Mouse (Mus musculus): Measurements from ENCODE around the gene Phgr1.
A peak's percentile ranks its signal among the peaks of the same experiment; 100 is the strongest.

Phgr1 gene

GRCm38 (mm10) chr2:118781115-118781514, 8.5 kb downstream of the Phgr1 start:
- DNase-seq (ENCODE audit: low read depth, low spot score): no peak
- Histone ChIP-seq H3K27me3 (ENCODE audit: control insufficient read depth, insufficient read depth, low read length, poor library complexity, severe bottlenecking) (no peaks in the 10 kb centered on the region), H3K36me3 (ENCODE audit: control insufficient read depth, insufficient read depth, low read length, poor library complexity, severe bottlenecking) (no peaks in the 10 kb centered on the region)

GRCm38 (mm10) chr2:118782303-118782702, 9.7 kb downstream of the Phgr1 start:
- no peak for DNase-seq (ENCODE audit: low read depth, low spot score)
- Histone ChIP-seq H3K36me3 (ENCODE audit: control insufficient read depth, insufficient read depth, low read length, poor library complexity, severe bottlenecking) (no peaks in the 10 kb centered on the region), H3K27me3 (ENCODE audit: control insufficient read depth, insufficient read depth, low read length, poor library complexity, severe bottlenecking) (no peaks in the 10 kb centered on the region)

GRCm38 (mm10) chr2:118783093-118783492, 10.5 kb downstream of the Phgr1 start:
- Histone ChIP-seq H3K27me3 (ENCODE audit: control insufficient read depth, insufficient read depth, low read length, poor library complexity, severe bottlenecking) (no peaks in the 10 kb centered on the region), H3K36me3 (ENCODE audit: control insufficient read depth, insufficient read depth, low read length, poor library complexity, severe bottlenecking) (no peaks in the 10 kb centered on the region)
- no peak for DNase-seq (ENCODE audit: low read depth, low spot score)

- Histone ChIP-seq H3K36me3 (ENCODE audit: control insufficient read depth, insufficient read depth, low read length, poor library complexity, severe bottlenecking) (no peaks in the 10 kb centered on the region), H3K27me3 (ENCODE audit: control insufficient read depth, insufficient read depth, low read length, poor library complexity, severe bottlenecking) (no peaks in the 10 kb centered on the region)
- DNase-seq (ENCODE audit: low read depth, low spot score): no peak
These were observed 11.1 kb downstream of the Phgr1 start for GRCm38 (mm10) chr2:118783663-118784062.

- H3K27me3 ChIP-seq (ENCODE audit: control insufficient read depth, insufficient read depth, low read length, poor library complexity, severe bottlenecking): no peaks in the 10 kb centered on the region
- DNase-seq (ENCODE audit: low read depth, low spot score): no peak
These were observed 14.0 kb downstream of the Phgr1 start for GRCm38 (mm10) chr2:118786525-118786924.

GRCm38 (mm10) chr2:118789501-118789900, 16.9 kb downstream of the Phgr1 start:
- no peaks in the 10 kb centered on the region for H3K36me3 ChIP-seq (ENCODE audit: control insufficient read depth, insufficient read depth, low read length, poor library complexity, severe bottlenecking)
- H3K27me3 ChIP-seq (ENCODE audit: control insufficient read depth, insufficient read depth, low read length, poor library complexity, severe bottlenecking): no peaks in the 10 kb centered on the region
- no peak for DNase-seq (ENCODE audit: low read depth, low spot score)

More at GRCm38 (mm10) chr2:118786525-118786924, 14.0 kb downstream of the Phgr1 start:
- H3K36me3 ChIP-seq (ENCODE audit: control insufficient read depth, insufficient read depth, low read length, poor library complexity, severe bottlenecking): no peaks in the 10 kb centered on the region

- Histone ChIP-seq H3K36me3 (ENCODE audit: control insufficient read depth, insufficient read depth, low read length, poor library complexity, severe bottlenecking) (no peaks in the 10 kb centered on the region), H3K27me3 (ENCODE audit: control insufficient read depth, insufficient read depth, low read length, poor library complexity, severe bottlenecking) (no peaks in the 10 kb centered on the region)
- DNase-seq (ENCODE audit: low read depth, low spot score): no peak
These were observed 17.6 kb downstream of the Phgr1 start for GRCm38 (mm10) chr2:118790221-118790550.

GRCm38 (mm10) chr2:118790551-118791525, 18.3 kb downstream of the Phgr1 start:
- Histone ChIP-seq H3K27me3 (ENCODE audit: control insufficient read depth, insufficient read depth, low read length, poor library complexity, severe bottlenecking) (no peaks in the 10 kb centered on the region), H3K36me3 (ENCODE audit: control insufficient read depth, insufficient read depth, low read length, poor library complexity, severe bottlenecking) (no peaks in the 10 kb centered on the region)
- DNase-seq (ENCODE audit: low read depth, low spot score): peak; percentile 57

- Histone ChIP-seq H3K36me3 (ENCODE audit: control insufficient read depth, insufficient read depth, low read length, poor library complexity, severe bottlenecking) (no peaks in the 10 kb centered on the region), H3K27me3 (ENCODE audit: control insufficient read depth, insufficient read depth, low read length, poor library complexity, severe bottlenecking) (no peaks in the 10 kb centered on the region)
- no peak for DNase-seq (ENCODE audit: low read depth, low spot score)
These were observed 19.2 kb downstream of the Phgr1 start for GRCm38 (mm10) chr2:118791591-118792258.

- no peaks in the 10 kb centered on the region for H3K36me3 ChIP-seq (ENCODE audit: control insufficient read depth, insufficient read depth, low read length, poor library complexity, severe bottlenecking)
- DNase-seq (ENCODE audit: low read depth, low spot score): no peak
- no peaks in the 10 kb centered on the region for H3K27me3 ChIP-seq (ENCODE audit: control insufficient read depth, insufficient read depth, low read length, poor library complexity, severe bottlenecking)
These were observed 19.7 kb downstream of the Phgr1 start for GRCm38 (mm10) chr2:118792259-118792613.

GRCm38 (mm10) chr2:118793636-118794035, 21.1 kb downstream of the Phgr1 start:
- no peaks in the 10 kb centered on the region for H3K27me3 ChIP-seq (ENCODE audit: control insufficient read depth, insufficient read depth, low read length, poor library complexity, severe bottlenecking)
- no peak for DNase-seq (ENCODE audit: low read depth, low spot score)

GRCm38 (mm10) chr2:118802542-118803118, 30.1 kb downstream of the Phgr1 start:
- Histone ChIP-seq H3K27me3 (ENCODE audit: control insufficient read depth, insufficient read depth, low read length, poor library complexity, severe bottlenecking) (no peaks in the 10 kb centered on the region), H3K36me3 (ENCODE audit: control insufficient read depth, insufficient read depth, low read length, poor library complexity, severe bottlenecking) (no peaks in the 10 kb centered on the region)
- no peak for DNase-seq (ENCODE audit: low read depth, low spot score)

More at GRCm38 (mm10) chr2:118793636-118794035, 21.1 kb downstream of the Phgr1 start:
- no peaks in the 10 kb centered on the region for H3K36me3 ChIP-seq (ENCODE audit: control insufficient read depth, insufficient read depth, low read length, poor library complexity, severe bottlenecking)

GRCm38 (mm10) chr2:118804474-118804873, 31.9 kb downstream of the Phgr1 start:
- Histone ChIP-seq H3K36me3 (ENCODE audit: control insufficient read depth, insufficient read depth, low read length, poor library complexity, severe bottlenecking) (no peaks in the 10 kb centered on the region), H3K27me3 (ENCODE audit: control insufficient read depth, insufficient read depth, low read length, poor library complexity, severe bottlenecking) (no peaks in the 10 kb centered on the region)
- peak; percentile 69 for DNase-seq (ENCODE audit: low read depth, low spot score)

- Histone ChIP-seq H3K27me3 (ENCODE audit: control insufficient read depth, insufficient read depth, low read length, poor library complexity, severe bottlenecking) (no peaks in the 10 kb centered on the region), H3K36me3 (ENCODE audit: control insufficient read depth, insufficient read depth, low read length, poor library complexity, severe bottlenecking) (no peaks in the 10 kb centered on the region)
- DNase-seq (ENCODE audit: low read depth, low spot score): no peak
These were observed 32.6 kb downstream of the Phgr1 start for GRCm38 (mm10) chr2:118805137-118805536.

- no peak for DNase-seq (ENCODE audit: low read depth, low spot score)
- no peaks in the 10 kb centered on the region for H3K27me3 ChIP-seq (ENCODE audit: control insufficient read depth, insufficient read depth, low read length, poor library complexity, severe bottlenecking)
- H3K36me3 ChIP-seq (ENCODE audit: control insufficient read depth, insufficient read depth, low read length, poor library complexity, severe bottlenecking): no peaks in the 10 kb centered on the region
These were observed 33.2 kb downstream of the Phgr1 start for GRCm38 (mm10) chr2:118805756-118806155.
